ENCODE assay signal across 12 mouse cellular contexts in the genomic region with DNA sequence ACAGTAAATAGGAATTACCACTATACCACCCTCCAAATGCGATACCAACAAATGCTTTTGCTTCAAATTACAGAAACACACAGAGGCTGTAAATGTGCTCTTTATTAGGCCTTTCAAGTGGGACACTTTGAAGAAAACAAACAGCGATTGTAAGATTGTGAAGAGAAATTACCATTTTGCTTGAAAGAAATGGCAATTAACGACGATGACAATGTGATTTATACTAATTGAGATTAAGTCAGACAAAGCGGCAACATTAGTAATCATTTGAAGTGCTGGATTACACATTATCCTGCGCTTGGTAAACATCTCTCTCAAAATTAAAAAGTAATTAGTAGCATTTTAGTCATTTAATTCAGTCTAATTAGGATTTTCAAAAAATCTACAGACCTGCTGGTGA.
"Had no signal": no experiment of that assay in that cellular context is flagged by ENCODE, and none has a peak within 500 bp of the region (broad histone marks: within the 10 kb centered on the region; RNA-seq: fewer than 3 reads in every experiment).

No protein-coding gene starts in this region.

- H3K27me3 ChIP-seq: limb, embryonic 13.5 days; midbrain, embryonic 12.5 days; neural tube, embryonic 13.5 days had no signal

- H3K4me3 ChIP-seq: limb, embryonic 13.5 days; midbrain, embryonic 12.5 days; neural tube, embryonic 13.5 days had no signal

- H3K9ac ChIP-seq: limb, embryonic 13.5 days; liver, embryonic 14.5 days; midbrain, embryonic 12.5 days; neural tube, embryonic 13.5 days had no signal

- H3K4me2 ChIP-seq: limb, embryonic 13.5 days; midbrain, embryonic 12.5 days; neural tube, embryonic 13.5 days had no signal

- H3K4me1 ChIP-seq: midbrain, embryonic 12.5 days; neural tube, embryonic 13.5 days had no signal

- H3K36me3 ChIP-seq: limb, embryonic 13.5 days; midbrain, embryonic 12.5 days; neural tube, embryonic 13.5 days had no signal

- H3K9me3 ChIP-seq: limb, embryonic 13.5 days; midbrain, embryonic 12.5 days; neural tube, embryonic 13.5 days had no signal

- DNase-seq: kidney, postnatal 10 days; kidney, postnatal 4 days; left cerebral cortex, postnatal 4 days; lung, adult 18-20 months; right cerebral cortex, adult 18-20 months; thymus, adult 18-20 months; thymus, postnatal 14 days had no signal

- H3K27ac ChIP-seq: limb, embryonic 13.5 days; liver, embryonic 14.5 days; midbrain, embryonic 12.5 days; neural tube, embryonic 13.5 days; stomach, postnatal 0 days had no signal
